Mouse (Mus musculus): ENCODE results near the gene Iqsec3.

The Iqsec3 gene

GRCm38 (mm10) chr6:121473093-121473821 lies at the start of gene Iqsec3:
Iqsec3 (minus strand) TSS chr6:121473678.
- DNase-seq, result peak; percentile 88

GRCm38 (mm10) chr6:121522106-121522705 lies 48.7 kb upstream of the Iqsec3 start:
- DNase-seq, result no peak

GRCm38 (mm10) chr6:121521030-121521429 lies 47.6 kb upstream of the Iqsec3 start:
- DNase-seq, result no peak

- DNase-seq, result no peak
Observed at GRCm38 (mm10) chr6:121519896-121520295, 46.4 kb upstream of the Iqsec3 start.

GRCm38 (mm10) chr6:121519266-121519810 lies 45.9 kb upstream of the Iqsec3 start:
- no peak for DNase-seq

- DNase-seq, result no peak
Observed at GRCm38 (mm10) chr6:121517726-121518125, 44.2 kb upstream of the Iqsec3 start.

GRCm38 (mm10) chr6:121510381-121510780 lies 36.9 kb upstream of the Iqsec3 start:
- no peak for DNase-seq

GRCm38 (mm10) chr6:121509871-121510270 lies 36.4 kb upstream of the Iqsec3 start:
- DNase-seq, result no peak

- DNase-seq, result no peak
Observed at GRCm38 (mm10) chr6:121508266-121508665, 34.8 kb upstream of the Iqsec3 start.

GRCm38 (mm10) chr6:121501044-121501638 lies 27.7 kb upstream of the Iqsec3 start:
- no peak for DNase-seq

GRCm38 (mm10) chr6:121499856-121500255 lies 26.4 kb upstream of the Iqsec3 start:
- DNase-seq, result no peak

- peak; percentile 15 for DNase-seq
Observed at GRCm38 (mm10) chr6:121498819-121499535, 25.5 kb upstream of the Iqsec3 start.

- DNase-seq, result no peak
Observed at GRCm38 (mm10) chr6:121495606-121496005, 22.1 kb upstream of the Iqsec3 start.

- DNase-seq, result no peak
Observed at GRCm38 (mm10) chr6:121495026-121495425, 21.5 kb upstream of the Iqsec3 start.

- DNase-seq, result no peak
Observed at GRCm38 (mm10) chr6:121494319-121494718, 20.8 kb upstream of the Iqsec3 start.

- DNase-seq, result no peak
Observed at GRCm38 (mm10) chr6:121491339-121491738, 17.9 kb upstream of the Iqsec3 start.

- DNase-seq, result no peak
Observed at GRCm38 (mm10) chr6:121472273-121472672, 1.2 kb downstream of the Iqsec3 start.

GRCm38 (mm10) chr6:121468235-121468634 lies 5.2 kb downstream of the Iqsec3 start:
- DNase-seq, result no peak

GRCm38 (mm10) chr6:121462628-121463340 lies 10.7 kb downstream of the Iqsec3 start:
- DNase-seq, result no peak

- DNase-seq, result no peak
Observed at GRCm38 (mm10) chr6:121457381-121457780, 16.1 kb downstream of the Iqsec3 start.

- DNase-seq, result no peak
Observed at GRCm38 (mm10) chr6:121456651-121457050, 16.8 kb downstream of the Iqsec3 start.
